Mouse (Mus musculus) liver, postnatal 0 days (tissue): ENCODE data around the gene Papln.

Experiments
- CTCF ChIP-seq: sonication (generic); IDR thresholded peaks from 2 replicates; pipeline ENCODE4 v1.5.1; 2016; ENCODE audit warnings: antibody characterized with exemption, low read depth
- EP300 ChIP-seq: IDR thresholded peaks from 2 replicates; pipeline ENCODE4 v1.6.1; 2016; ENCODE audit warnings: antibody characterized with exemption, low read depth, mild to moderate bottlenecking

DNA sequence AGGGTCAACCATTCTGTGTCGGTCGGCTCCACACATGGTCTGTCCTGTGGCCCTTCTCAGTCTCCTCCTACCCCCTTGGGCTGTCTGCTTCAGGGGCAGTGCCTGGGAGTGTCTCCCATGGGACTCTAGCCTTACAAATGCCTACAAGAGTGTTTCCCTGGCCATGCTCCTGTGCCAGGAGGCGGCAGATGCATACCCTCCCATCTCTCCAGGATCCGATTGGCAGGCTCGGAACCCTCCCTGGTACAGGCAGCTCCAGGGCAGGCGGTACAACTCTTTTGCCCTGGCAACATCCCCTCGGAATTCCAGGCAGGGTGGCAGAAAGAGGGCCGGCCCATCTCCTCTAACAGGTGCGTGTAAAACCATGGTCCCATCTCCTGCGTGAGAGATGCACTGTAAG lies 19.2 kb downstream of the Papln start:
- TF ChIP-seq CTCF (no peak), EP300 (no peak)
